Mouse (Mus musculus) embryonic facial prominence, embryonic 11.5 days (tissue): ENCODE measurements at regions not wholly inside any gene's neighbourhood (a gene's known extent, or its start where the extent isn't known, plus 50 kb on each side); places are given as distances from the start of the nearest gene placed in this dataset.

Source experiments
- ATAC-seq: fragments of 200-750 bp; cut with Nextera tagmentation; replicated peaks from 2 replicates; pipeline ENCODE4 v1.8.0; 2017; ENCODE audit warnings: low read depth; ENCODE audit not compliant: insufficient number of reproducible peaks, low FRiP score, low TSS enrichment
- DNase-seq: peaks from one replicate; pipeline ENCODE4 v3.0.0-alpha.2; 2015; ENCODE audit warnings: low spot score
- H3K27ac ChIP-seq: fragments of 300-500 bp; sonication (generic); replicated peaks from 2 replicates; pipeline ENCODE4 v1.5.1; 2014; ENCODE audit warnings: mild to moderate bottlenecking, low read depth, low read length, control low read depth
- H3K27me3 ChIP-seq: fragments of 300-500 bp; sonication (generic); 2 replicates; pipeline ENCODE4 v1.6.1; 2014; ENCODE audit warnings: mild to moderate bottlenecking, low read length, moderate library complexity, mixed read lengths; ENCODE audit not compliant: control insufficient read depth, insufficient read depth
- H3K36me3 ChIP-seq: fragments of 300-500 bp; sonication (generic); replicated peaks from 2 replicates; pipeline ENCODE4 v1.6.1; 2014; ENCODE audit warnings: low read depth, mild to moderate bottlenecking, low read length, moderate library complexity, mixed read lengths; ENCODE audit not compliant: control insufficient read depth, insufficient read depth
- H3K4me1 ChIP-seq: fragments of 300-500 bp; sonication (generic); 2 replicates; pipeline ENCODE4 v1.6.1; 2014; ENCODE audit warnings: low read length, mixed read lengths; ENCODE audit not compliant: control insufficient read depth, insufficient read depth
- H3K4me2 ChIP-seq: fragments of 300-500 bp; sonication (generic); 2 replicates; pipeline ENCODE4 v1.6.1; 2014; ENCODE audit warnings: low read depth, mild to moderate bottlenecking, control low read depth, low read length, moderate library complexity
- H3K4me3 ChIP-seq: fragments of 300-500 bp; sonication (generic); 2 replicates; pipeline ENCODE4 v1.5.1; 2014; ENCODE audit warnings: low read depth, low read length, control low read depth
- H3K9ac ChIP-seq: fragments of 300-500 bp; sonication (generic); replicated peaks from 2 replicates; pipeline ENCODE4 v1.6.1; 2014; ENCODE audit warnings: mild to moderate bottlenecking, control low read depth, low read length
- H3K9me3 ChIP-seq: fragments of 300-500 bp; sonication (generic); replicated peaks from 2 replicates; pipeline ENCODE4 v1.6.1; 2016; ENCODE audit warnings: mild to moderate bottlenecking, low read length, inconsistent platforms, mixed read lengths; ENCODE audit not compliant: control insufficient read depth
- WGBS: fragments of 180-500 bp; shearing (Covaris S2); extraction: QIAGEN DNeasy Blood & Tissue Kit; methylation state at CpG from one replicate; pipeline ENCODE4 v1.1.7; 2014; 5-methylcytosine and 5-hydroxymethylcytosine counted together

DNA sequence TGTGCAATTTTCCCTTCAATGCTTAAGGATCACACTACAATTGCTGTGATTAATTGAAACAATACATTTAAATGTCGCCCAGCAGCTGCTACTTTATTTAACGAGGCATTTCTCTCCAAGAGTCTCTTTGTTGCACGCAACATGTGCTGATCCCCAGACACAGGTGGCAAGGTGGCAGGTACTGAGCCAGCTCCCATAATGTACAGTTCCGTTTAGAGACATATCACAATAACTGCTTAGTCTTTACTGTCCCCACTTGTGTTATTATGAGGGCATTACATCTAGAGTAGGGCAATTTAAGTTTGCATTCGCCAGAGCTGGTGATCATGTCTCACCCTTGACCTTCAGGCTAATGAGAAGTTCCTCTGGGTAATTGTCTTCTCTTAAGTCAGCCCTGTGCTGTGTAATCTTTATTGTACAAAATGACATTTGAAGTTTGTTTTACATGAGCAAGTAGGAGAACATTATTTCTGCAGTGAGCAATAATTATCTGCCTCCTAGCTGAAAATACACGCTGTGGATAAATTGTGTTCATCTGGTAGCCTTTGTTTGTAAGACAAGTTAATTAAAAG lies 1005.7 kb upstream of the Nudt12 start:
- WGBS: 55% methylated on average over 6 of the region's 6 CpGs
- no peaks in the 10 kb centered on the region for H3K9me3 ChIP-seq
- H3K4me3 ChIP-seq: no peak overlapping the region
- no peak overlapping the region for H3K4me2 ChIP-seq
- no peak for ATAC-seq
- no peaks in the 10 kb centered on the region for H3K36me3 ChIP-seq
- no peaks in the 10 kb centered on the region for H3K27me3 ChIP-seq
- H3K27ac ChIP-seq: no peak overlapping the region
- no peak overlapping the region for H3K9ac ChIP-seq
- no peak for DNase-seq
- H3K4me1 ChIP-seq: no peaks in the 10 kb centered on the region

DNA sequence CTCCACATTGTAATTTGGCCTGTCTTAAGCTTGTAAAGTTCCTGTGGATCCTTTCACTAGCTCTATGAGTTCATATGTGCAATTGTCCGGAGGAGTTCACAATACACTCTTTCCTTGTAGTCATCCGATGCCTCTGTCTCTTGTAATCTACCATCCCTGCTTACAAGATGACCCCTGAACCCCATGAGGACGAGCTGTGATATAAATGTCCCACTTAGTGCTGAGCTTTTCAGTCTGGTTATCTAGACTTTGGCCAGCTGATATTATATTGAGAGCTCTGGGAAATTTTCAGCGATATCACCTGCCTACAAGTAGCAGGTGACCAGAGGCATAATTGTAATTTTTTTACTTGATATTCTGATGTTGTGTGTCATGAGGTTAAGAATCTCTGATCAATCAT lies 984.8 kb upstream of the Nudt12 start:
- ATAC-seq (no peak), DNase-seq (no peak)
- Histone ChIP-seq H3K27me3 (no peaks in the 10 kb centered on the region), H3K4me3 (no peak overlapping the region), H3K9ac (no peak overlapping the region), H3K9me3 (no peaks in the 10 kb centered on the region), H3K36me3 (no peaks in the 10 kb centered on the region), H3K27ac (no peak overlapping the region), H3K4me2 (no peak overlapping the region), H3K4me1 (no peaks in the 10 kb centered on the region)
- 69% methylated on average over 4 of the region's 4 CpGs for WGBS

- DNase-seq (no peak), ATAC-seq (no peak)
- Histone ChIP-seq H3K9me3 (no peaks in the 10 kb centered on the region), H3K4me1 (no peaks in the 10 kb centered on the region), H3K9ac (no peak overlapping the region), H3K27ac (no peak overlapping the region), H3K36me3 (no peaks in the 10 kb centered on the region), H3K4me2 (no peak overlapping the region), H3K4me3 (no peak overlapping the region), H3K27me3 (no peaks in the 10 kb centered on the region)
Observed at GRCm38 (mm10) chr17:59979325-59979880, 966.2 kb upstream of the Nudt12 start.

DNA sequence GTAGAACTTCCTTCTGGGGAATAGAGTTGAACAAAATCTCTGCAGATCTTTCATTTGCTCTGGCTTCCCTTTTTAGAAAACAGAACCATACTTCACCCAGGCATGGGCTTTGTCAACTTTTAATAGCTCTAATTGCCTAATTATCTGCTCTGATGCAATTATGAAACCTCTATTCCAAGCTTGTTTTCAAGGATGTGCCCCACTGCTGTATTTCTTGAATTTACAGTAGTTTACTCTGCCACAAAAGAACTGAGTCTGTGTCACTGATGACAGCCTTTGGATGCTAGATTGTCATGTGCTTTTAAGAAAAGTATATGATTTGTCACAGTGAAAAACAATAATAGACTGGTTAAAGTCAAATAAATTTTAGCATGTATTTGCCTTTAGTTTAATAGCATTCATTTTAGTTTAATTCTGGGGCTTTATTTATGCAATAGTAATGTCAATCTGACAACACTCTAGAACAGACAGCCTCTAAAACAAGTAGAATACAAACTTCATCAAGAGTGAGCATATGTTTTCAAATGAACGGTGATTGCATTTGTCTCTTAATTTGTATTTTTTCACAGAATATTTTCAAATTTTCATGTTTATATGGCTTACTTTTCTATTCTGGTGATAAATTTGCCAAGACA lies 964.1 kb upstream of the Nudt12 start:
- ATAC-seq (no peak), DNase-seq (no peak)
- Histone ChIP-seq H3K9ac (no peak overlapping the region), H3K36me3 (no peaks in the 10 kb centered on the region), H3K9me3 (no peaks in the 10 kb centered on the region), H3K27ac (no peak overlapping the region), H3K4me3 (no peak overlapping the region), H3K4me2 (no peak overlapping the region), H3K27me3 (no peaks in the 10 kb centered on the region), H3K4me1 (no peaks in the 10 kb centered on the region)
- 93% methylated on average over 1 of the region's 1 CpGs for WGBS

DNA sequence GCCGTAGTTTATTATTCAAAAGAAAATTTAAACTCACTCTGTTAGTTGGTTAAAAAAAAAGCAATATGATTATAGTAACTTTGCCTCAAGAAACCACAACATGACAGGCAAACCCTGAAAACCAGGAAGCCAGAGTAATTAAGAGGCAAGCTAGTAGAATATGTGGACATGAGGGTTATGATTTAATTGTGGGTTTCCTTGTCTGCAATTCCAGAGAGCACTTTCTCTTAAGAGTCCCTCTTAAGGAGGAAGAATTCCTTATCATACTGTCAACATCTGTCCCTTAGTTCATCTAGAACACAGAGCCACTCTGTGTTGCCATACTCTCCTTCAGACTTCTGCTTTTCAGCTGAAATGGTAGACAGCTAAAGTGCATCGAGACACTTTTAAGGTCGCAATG lies 954.2 kb upstream of the Nudt12 start:
- no peaks in the 10 kb centered on the region for H3K4me1 ChIP-seq
- H3K9me3 ChIP-seq: no peaks in the 10 kb centered on the region
- ATAC-seq (no peak), DNase-seq (no peak)
- H3K4me3 ChIP-seq: no peak overlapping the region
- H3K27me3 ChIP-seq: no peaks in the 10 kb centered on the region
- no peak overlapping the region for H3K4me2 ChIP-seq
- H3K36me3 ChIP-seq: no peaks in the 10 kb centered on the region
- H3K27ac ChIP-seq: no peak overlapping the region
- 89% methylated on average over 3 of the region's 3 CpGs for WGBS
- H3K9ac ChIP-seq: no peak overlapping the region

- ATAC-seq: no peak
- Histone ChIP-seq H3K9me3 (no peaks in the 10 kb centered on the region), H3K9ac (no peak overlapping the region), H3K4me2 (no peak overlapping the region), H3K27ac (no peak overlapping the region), H3K27me3 (no peaks in the 10 kb centered on the region), H3K4me3 (no peak overlapping the region), H3K4me1 (no peaks in the 10 kb centered on the region), H3K36me3 (no peaks in the 10 kb centered on the region)
- WGBS: 86% methylated on average over 4 of the region's 4 CpGs
- DNase-seq: no peak
Observed at GRCm38 (mm10) chr17:59955300-59956057, 942.3 kb upstream of the Nudt12 start.

DNA sequence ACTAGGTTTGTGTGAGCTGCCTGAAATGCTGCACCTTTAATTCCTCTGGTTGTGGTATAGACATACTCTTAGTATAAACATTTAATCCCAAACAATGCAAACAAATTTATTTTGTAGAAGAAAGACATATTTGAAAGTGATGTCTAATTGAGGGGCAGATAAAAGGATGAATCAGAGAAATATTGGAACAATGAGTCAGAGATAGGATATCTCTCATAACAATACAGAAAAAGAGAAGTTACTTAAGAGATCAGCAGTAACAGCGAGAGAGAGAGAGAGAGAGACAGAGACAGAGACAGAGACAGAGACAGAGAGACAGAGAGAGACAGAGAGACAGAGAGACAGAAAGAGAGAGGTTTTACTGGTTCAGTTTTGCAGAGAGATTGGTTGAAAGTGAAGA lies 933.3 kb upstream of the Nudt12 start:
- Histone ChIP-seq H3K9ac (no peak overlapping the region), H3K27me3 (no peaks in the 10 kb centered on the region), H3K27ac (no peak overlapping the region), H3K4me2 (no peak overlapping the region), H3K36me3 (no peaks in the 10 kb centered on the region), H3K4me1 (no peaks in the 10 kb centered on the region), H3K4me3 (no peak overlapping the region), H3K9me3 (no peaks in the 10 kb centered on the region)
- no peak for ATAC-seq
- DNase-seq: no peak
- WGBS: 81% methylated on average over 1 of the region's 1 CpGs

GRCm38 (mm10) chr17:59904395-59904794 lies 891.2 kb upstream of the Nudt12 start:
- Histone ChIP-seq H3K27ac (no peak overlapping the region), H3K4me2 (no peak overlapping the region), H3K27me3 (no peaks in the 10 kb centered on the region), H3K9me3 (no peaks in the 10 kb centered on the region), H3K36me3 (no peaks in the 10 kb centered on the region), H3K4me3 (no peak overlapping the region), H3K4me1 (no peaks in the 10 kb centered on the region), H3K9ac (no peak overlapping the region)
- ATAC-seq (no peak), DNase-seq (no peak)
- WGBS: 87% methylated on average over 3 of the region's 3 CpGs
